Mouse (Mus musculus) forebrain, embryonic 16.5 days (tissue): ENCODE measurements at regions not wholly inside any gene's neighbourhood (a gene's known extent, or its start where the extent isn't known, plus 50 kb on each side); places are given as distances from the start of the nearest gene placed in this dataset.
"Not testable (repeated sequence)": the region's sequence is repeated elsewhere in the genome, so short reads cannot be mapped to it uniquely, and the experiment has no call there.

ENCODE experiments used
- ATAC-seq: fragments of 200-750 bp; cut with Nextera tagmentation; 2 replicates; pipeline ENCODE4 v1.8.0; 2017; ENCODE audit warnings: mild to moderate bottlenecking, moderate library complexity
- H3K27ac ChIP-seq: fragments of 300-500 bp; sonication (generic); 2 replicates; pipeline ENCODE4 v1.5.1; 2014; ENCODE audit warnings: low read length, control low read depth
- H3K27me3 ChIP-seq: fragments of 300-500 bp; sonication (generic); replicated peaks from 2 replicates; pipeline ENCODE4 v1.6.1; 2014; ENCODE audit warnings: low read length; ENCODE audit not compliant: control insufficient read depth, insufficient read depth
- H3K36me3 ChIP-seq: fragments of 300-500 bp; sonication (generic); 2 replicates; pipeline ENCODE4 v1.6.1; 2014; ENCODE audit not compliant: control insufficient read depth, insufficient read depth
- H3K4me1 ChIP-seq: fragments of 300-500 bp; sonication (generic); replicated peaks from 2 replicates; pipeline ENCODE4 v1.6.1; 2014; ENCODE audit warnings: low read length; ENCODE audit not compliant: control insufficient read depth, insufficient read depth
- H3K4me2 ChIP-seq: fragments of 300-500 bp; sonication (generic); 2 replicates; pipeline ENCODE4 v1.6.1; 2014; ENCODE audit warnings: mild to moderate bottlenecking, low read length, control low read depth
- H3K4me3 ChIP-seq: fragments of 300-500 bp; sonication (generic); replicated peaks from 2 replicates; pipeline ENCODE4 v1.5.1; 2014; ENCODE audit warnings: mild to moderate bottlenecking, low read length, control low read depth
- H3K9ac ChIP-seq: fragments of 300-500 bp; sonication (generic); replicated peaks from 2 replicates; pipeline ENCODE4 v1.6.1; 2014; ENCODE audit warnings: low read depth, low read length, control low read depth
- H3K9me3 ChIP-seq: fragments of 300-500 bp; sonication (generic); 2 replicates; pipeline ENCODE4 v1.6.1; 2016; ENCODE audit warnings: low read length; ENCODE audit not compliant: control insufficient read depth
- WGBS: fragments of 180-500 bp; shearing (Covaris S2); extraction: QIAGEN DNeasy Blood & Tissue Kit; methylation state at CpG from one replicate; pipeline ENCODE4 v1.1.7; 2014; 5-methylcytosine and 5-hydroxymethylcytosine counted together

- Histone ChIP-seq H3K4me1 (no peaks in the 10 kb centered on the region), H3K27me3 (no peaks in the 10 kb centered on the region), H3K4me3 (no peak overlapping the region), H3K27ac (no peak overlapping the region), H3K9ac (no peak overlapping the region), H3K4me2 (no peak overlapping the region), H3K9me3 (peaks cover 5% of the 10 kb centered on the region), H3K36me3 (no peaks in the 10 kb centered on the region)
- no peak for ATAC-seq
- WGBS, result 4% methylated on average over 3 of the region's 3 CpGs
These were observed 224.3 kb upstream of the Cdh8 start for GRCm38 (mm10) chr8:99640543-99640942.

DNA sequence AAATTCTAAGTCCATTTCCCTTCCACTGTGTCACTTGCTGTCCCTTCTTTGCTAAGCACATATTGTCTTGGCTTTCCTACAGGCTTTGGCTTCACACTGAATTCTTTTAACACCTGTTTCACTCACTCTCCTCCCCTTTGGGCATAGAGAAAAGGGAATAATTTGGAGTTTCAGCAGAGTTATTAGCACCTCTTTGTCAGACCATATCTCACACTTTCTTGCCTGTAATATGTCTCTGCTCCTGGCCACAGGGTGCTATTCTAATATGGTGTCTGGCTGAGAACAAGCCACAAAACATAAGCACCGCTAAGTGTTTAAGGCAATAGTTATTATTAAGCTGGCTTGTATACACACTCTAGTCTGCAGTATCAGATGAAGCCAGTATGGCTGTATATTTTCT lies 214.7 kb upstream of the Cdh8 start:
- H3K4me2 ChIP-seq, H3K4me3 ChIP-seq, H3K27ac ChIP-seq, H3K36me3 ChIP-seq, H3K27me3 ChIP-seq, H3K4me1 ChIP-seq, H3K9me3 ChIP-seq, H3K9ac ChIP-seq: not testable (repeated sequence)
- 58% methylated on average over 1 of the region's 1 CpGs for WGBS
- peak; percentile 95 for ATAC-seq

GRCm38 (mm10) chr8:99621626-99622025 lies 205.4 kb upstream of the Cdh8 start:
- ATAC-seq, result no peak
- Histone ChIP-seq H3K27ac (no peak overlapping the region), H3K36me3 (no peaks in the 10 kb centered on the region), H3K9me3 (no peaks in the 10 kb centered on the region), H3K4me3 (no peak overlapping the region), H3K4me1 (no peaks in the 10 kb centered on the region), H3K9ac (no peak overlapping the region), H3K27me3 (no peaks in the 10 kb centered on the region), H3K4me2 (no peak overlapping the region)
- 58% methylated on average over 2 of the region's 2 CpGs for WGBS

- H3K4me2 ChIP-seq, result not testable (repeated sequence)
These were observed 188.1 kb upstream of the Cdh8 start for GRCm38 (mm10) chr8:99604327-99604726.

GRCm38 (mm10) chr8:99591308-99592004 lies 175.2 kb upstream of the Cdh8 start:
- no peak overlapping the region for H3K4me2 ChIP-seq
- no peaks in the 10 kb centered on the region for H3K36me3 ChIP-seq
- ATAC-seq, result no peak
- H3K4me3 ChIP-seq, result no peak overlapping the region
- no peaks in the 10 kb centered on the region for H3K9me3 ChIP-seq
- 14% methylated on average over 2 of the region's 2 CpGs for WGBS
- no peaks in the 10 kb centered on the region for H3K27me3 ChIP-seq
- no peak overlapping the region for H3K27ac ChIP-seq
- H3K4me1 ChIP-seq, result no peaks in the 10 kb centered on the region
- H3K9ac ChIP-seq, result no peak overlapping the region

More at GRCm38 (mm10) chr8:99604327-99604726, 188.1 kb upstream of the Cdh8 start:
- not testable (repeated sequence) for H3K27me3 ChIP-seq, H3K36me3 ChIP-seq, H3K27ac ChIP-seq, ATAC-seq, H3K9me3 ChIP-seq, H3K4me1 ChIP-seq, H3K9ac ChIP-seq, H3K4me3 ChIP-seq
- WGBS, result 50% methylated on average over 2 of the region's 2 CpGs

GRCm38 (mm10) chr8:99544102-99544501 lies 127.8 kb upstream of the Cdh8 start:
- Histone ChIP-seq H3K4me2 (no peak overlapping the region), H3K27me3 (no peaks in the 10 kb centered on the region), H3K9me3 (no peaks in the 10 kb centered on the region), H3K36me3 (no peaks in the 10 kb centered on the region), H3K27ac (no peak overlapping the region), H3K4me3 (no peak overlapping the region), H3K9ac (no peak overlapping the region), H3K4me1 (no peaks in the 10 kb centered on the region)
- WGBS, result 94% methylated on average over 1 of the region's 1 CpGs
- ATAC-seq, result no peak

DNA sequence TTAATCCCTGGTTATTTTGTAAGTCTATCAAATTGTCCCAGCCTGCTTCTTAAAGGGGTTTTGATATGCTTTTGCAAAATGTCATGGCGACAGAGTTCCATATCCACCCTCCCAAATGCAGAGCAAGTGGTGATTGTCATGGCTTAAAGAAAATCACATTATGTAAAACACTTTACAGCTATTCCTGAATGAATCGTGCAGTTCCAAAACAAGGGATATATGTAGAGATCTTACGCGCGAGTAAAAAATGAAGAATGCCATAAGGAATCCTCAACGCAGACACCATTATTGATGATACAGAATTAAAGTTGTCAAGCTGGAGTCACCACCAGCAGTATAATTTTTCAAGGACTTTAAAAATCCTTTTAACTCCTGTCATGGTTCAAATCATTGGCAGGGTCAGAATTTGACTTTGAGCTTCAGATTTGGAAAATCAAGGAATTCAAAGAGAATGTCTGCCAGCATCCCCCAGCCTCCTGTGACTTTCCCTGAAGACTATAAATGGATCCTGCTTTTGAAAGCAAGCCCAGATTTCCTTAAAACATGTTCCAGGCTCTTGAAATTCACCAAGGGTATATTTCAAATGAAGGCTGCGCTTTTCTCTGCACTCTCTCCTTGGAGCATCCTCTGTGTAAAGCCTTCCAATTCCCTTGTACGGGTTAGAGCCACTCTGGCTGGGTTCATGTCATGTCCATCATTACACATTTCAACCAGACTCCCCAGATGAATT lies 116.6 kb upstream of the Cdh8 start:
- H3K27me3 ChIP-seq, result no peaks in the 10 kb centered on the region
- H3K9ac ChIP-seq, result no peak overlapping the region
- H3K27ac ChIP-seq, result no peak overlapping the region
- no peaks in the 10 kb centered on the region for H3K36me3 ChIP-seq
- 74% methylated on average over 8 of the region's 8 CpGs for WGBS
- no peaks in the 10 kb centered on the region for H3K4me1 ChIP-seq
- no peak overlapping the region for H3K4me2 ChIP-seq
- no peak overlapping the region for H3K4me3 ChIP-seq
- H3K9me3 ChIP-seq, result no peaks in the 10 kb centered on the region
- ATAC-seq, result no peak

DNA sequence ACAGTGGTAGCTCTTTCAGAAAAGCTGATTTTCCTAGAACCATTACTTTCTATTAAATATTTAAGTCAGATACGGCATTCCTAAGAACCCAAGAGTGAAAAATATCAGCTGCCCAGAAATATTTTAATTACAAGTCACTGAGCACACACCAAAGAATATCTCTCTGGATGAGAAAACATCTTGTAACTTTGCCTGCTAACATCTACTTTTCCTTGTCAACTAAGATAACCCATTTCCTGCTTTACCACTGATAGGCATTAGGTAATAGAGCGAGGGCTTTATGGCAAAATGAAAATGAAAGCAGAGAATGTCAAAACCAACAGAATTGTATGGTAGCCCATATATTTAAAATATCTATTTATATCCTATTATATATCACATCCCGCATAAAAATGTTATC lies 85.8 kb upstream of the Cdh8 start:
- Histone ChIP-seq H3K27me3 (no peaks in the 10 kb centered on the region), H3K27ac (no peak overlapping the region), H3K4me1 (no peaks in the 10 kb centered on the region), H3K36me3 (no peaks in the 10 kb centered on the region), H3K9me3 (no peaks in the 10 kb centered on the region), H3K9ac (no peak overlapping the region), H3K4me3 (no peak overlapping the region), H3K4me2 (no peak overlapping the region)
- WGBS, result 78% methylated on average over 3 of the region's 3 CpGs
- no peak for ATAC-seq
